Mouse (Mus musculus): Measurements from ENCODE around the gene Rps5. TPM values are rescaled to one million over a fixed set of nuclear protein-coding genes. Genes with fewer than 3 reads are reported as not detected.
A peak's percentile ranks its signal among the peaks of the same experiment; 100 is the strongest.
"Not testable (repeated sequence)": the region's sequence is repeated elsewhere in the genome, so short reads cannot be mapped to it uniquely, and the experiment has no call there.

Rps5 gene
- polyA plus RNA-seq (2021) = 905 TPM

DNA sequence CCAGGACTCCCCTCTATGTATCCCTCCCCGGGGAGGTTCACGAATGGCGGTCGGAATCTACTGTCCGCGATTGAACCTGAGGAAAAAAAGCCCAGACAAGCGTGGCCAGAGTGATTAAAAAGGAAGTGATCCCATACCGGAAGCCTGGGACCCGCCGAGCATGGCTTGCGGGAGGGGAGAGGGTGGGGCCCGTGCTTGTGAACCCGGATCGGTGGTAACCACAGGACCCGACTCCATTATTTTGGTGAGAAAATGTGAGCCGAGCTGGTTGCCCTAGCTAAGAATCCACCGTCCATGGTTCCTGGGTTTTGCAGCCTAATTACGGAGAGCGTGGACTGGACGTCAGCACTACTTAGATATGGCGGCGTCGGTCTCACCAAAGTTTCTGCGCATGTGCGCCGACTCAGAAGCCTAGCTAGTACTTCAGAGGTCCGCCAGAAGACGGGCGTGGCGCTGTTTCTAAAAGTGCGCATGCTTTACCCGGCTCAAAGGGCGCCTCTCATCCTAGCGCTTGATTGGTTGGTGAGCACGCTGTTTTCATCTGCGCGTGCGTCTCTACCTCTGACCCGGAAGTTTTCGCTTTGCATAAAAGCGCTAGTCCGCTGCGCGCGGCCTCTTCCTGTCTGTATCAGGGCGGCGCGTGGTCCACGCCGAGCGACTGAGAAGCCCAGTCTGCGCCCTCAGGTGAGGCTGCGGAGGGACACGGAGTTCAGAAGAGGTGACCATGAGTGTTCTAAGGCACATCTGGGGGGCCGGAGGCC is at the start of gene Rps5:
Rps5 (plus strand) TSS at position 586 of the 761 bp plus-strand sequence.
- in situ Hi-C loops (cut with MboI; ENCODE audit: low pct_unique_long_range_greater_than_20kb) = no loop called here
- CTCF ChIA-PET = interaction anchor here (0.8 to 2.4 kb wide), 4 partner anchors 12 to 108 kb away, joined by 3 to 7 read pairs (median 3); no protein-coding TSS in a partner anchor
- TF ChIP-seq CTCF (IDR thresholded peaks at IDR 0.05) = peak; percentile 74
- peak; percentile 96 for DNase-seq (ENCODE audit: low read depth, low spot score)
- peak; percentile 98 for ATAC-seq
- POLR2A ChIA-PET = interaction anchor here (1.5 kb wide), 1 partner anchor 56 kb away, joined by 3 read pairs; the partner anchor contains the start of gene Zfp446
- no peaks in the 10 kb centered on the region for H3K27me3 ChIP-seq

DNA sequence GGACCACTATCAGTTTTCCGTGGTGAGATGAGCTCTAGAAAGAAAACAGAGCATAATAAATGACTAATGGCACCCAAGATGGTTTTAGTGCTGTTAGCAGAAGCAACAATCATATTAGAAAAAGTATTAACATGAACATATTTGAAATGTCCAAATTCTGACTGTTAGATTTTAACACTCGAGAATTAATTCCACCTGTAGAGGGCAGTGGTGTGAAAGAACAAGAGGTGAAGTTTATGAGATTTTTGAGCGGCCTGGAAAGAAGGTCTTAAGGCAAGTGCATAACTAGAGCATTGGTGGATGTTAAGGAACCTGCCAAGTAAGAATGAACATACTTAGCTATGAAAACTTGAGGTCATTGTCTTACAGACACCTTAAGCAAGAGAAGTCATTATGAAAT is 47.8 kb upstream of the Rps5 start:
- CTCF ChIA-PET = interaction anchor here (1.7 to 3.2 kb wide), 3 partner anchors 10 to 13 kb away, joined by 4 to 11 read pairs (median 6); no protein-coding TSS in a partner anchor
- peak; percentile 44 for TF ChIP-seq CTCF (IDR thresholded peaks at IDR 0.05)
- no peak for ATAC-seq
- no peaks in the 10 kb centered on the region for H3K27me3 ChIP-seq
- POLR2A ChIA-PET = interaction anchor here (0.6 kb wide), 1 partner anchor 233 kb away, joined by 3 read pairs; no protein-coding TSS in a partner anchor
- in situ Hi-C loops (cut with MboI; ENCODE audit: low pct_unique_long_range_greater_than_20kb) = no loop called here
- no peak for DNase-seq (ENCODE audit: low read depth, low spot score)

DNA sequence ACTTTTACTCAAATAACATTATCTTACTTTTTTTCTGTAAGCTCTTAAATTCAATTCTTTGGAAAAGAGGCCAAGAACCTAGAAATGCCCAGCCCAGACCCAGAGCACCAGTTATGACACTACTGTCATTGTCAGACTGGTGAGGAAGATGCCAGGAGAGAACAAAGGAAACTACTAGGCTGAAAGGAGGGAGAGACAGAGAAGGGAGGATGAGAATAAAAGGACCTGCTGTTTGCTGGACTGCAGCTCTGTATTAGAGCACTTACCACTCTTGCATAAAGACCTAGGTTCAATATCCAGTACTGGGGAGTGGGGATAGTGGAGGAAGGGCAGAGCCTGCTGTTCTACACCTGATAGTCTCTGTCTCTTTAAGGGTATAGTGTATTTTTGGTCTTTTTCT is 42.1 kb upstream of the Rps5 start:
- in situ Hi-C loops (cut with MboI; ENCODE audit: low pct_unique_long_range_greater_than_20kb) = no loop called here
- POLR2A ChIA-PET = no interaction called here
- H3K27me3 ChIP-seq = no peaks in the 10 kb centered on the region
- no peak for TF ChIP-seq CTCF (IDR thresholded peaks at IDR 0.05)
- ATAC-seq (no peak), DNase-seq (ENCODE audit: low read depth, low spot score) (no peak)
- CTCF ChIA-PET = interaction anchor here (2.3 kb wide), 1 partner anchor 15 kb away, joined by 8 read pairs; no protein-coding TSS in a partner anchor

DNA sequence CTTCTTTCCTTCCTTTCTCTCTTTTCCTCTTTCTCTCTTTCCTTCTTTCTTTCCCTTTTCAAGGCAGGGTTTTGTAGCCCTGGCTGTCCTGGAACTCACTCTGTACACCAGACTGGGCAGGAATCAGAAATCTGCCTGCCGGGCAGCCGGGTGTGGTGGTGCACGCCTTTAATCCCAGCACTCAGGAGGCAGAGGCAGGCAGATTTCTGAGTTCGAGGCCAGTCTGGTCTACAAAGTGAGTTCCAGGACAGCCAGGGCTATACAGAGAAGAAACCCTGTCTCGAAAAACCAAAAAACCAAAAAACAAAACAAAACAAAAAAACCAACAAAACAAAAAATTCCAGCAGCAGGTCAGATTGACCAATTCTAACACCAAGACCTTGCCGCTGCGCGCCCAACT is 41.6 kb upstream of the Rps5 start:
- ATAC-seq, CTCF ChIA-PET: not testable (repeated sequence)

DNA sequence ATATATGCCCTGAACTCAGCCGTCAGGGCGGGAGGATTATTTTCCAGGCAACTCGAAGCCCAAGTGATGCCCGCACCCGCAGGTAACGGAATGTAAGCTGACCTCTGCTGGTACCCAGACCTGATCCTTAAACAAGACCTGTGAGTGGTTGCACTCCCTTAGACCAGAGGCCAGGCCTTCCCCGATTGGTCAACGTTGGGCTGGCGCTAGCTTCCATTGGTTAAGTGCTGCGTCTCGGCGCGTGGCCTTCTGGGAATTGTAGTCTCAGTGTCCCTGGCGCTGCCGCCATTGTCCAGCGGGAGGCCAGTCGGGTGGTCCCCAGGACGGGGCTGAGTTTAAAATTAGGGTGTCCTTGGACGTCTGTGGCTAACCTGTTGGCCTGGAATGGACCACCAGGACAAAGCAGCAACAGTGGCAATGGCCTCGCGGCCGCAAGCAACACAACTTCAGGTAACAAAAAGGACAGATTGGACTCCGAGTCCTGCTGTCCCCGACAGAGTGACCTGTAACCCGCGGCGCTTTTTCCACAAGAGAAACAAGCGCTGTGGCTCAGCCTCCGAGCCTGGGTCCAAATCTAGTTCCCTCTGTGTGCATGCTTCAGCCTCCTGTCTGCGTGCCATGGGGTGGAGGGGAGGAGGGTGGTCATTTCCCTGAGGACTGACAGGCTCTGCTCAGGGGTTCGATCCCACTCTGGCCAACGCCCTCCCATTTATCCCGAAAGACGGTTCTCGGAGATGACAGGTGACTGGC is 41.0 kb upstream of the Rps5 start, which contains the start of gene Zfp128:
Zfp128 (plus strand) TSS at position 267 of the 750 bp plus-strand sequence.
- TF ChIP-seq CTCF (IDR thresholded peaks at IDR 0.05) = no peak
- CTCF ChIA-PET = no interaction called here
- H3K27me3 ChIP-seq = no peaks in the 10 kb centered on the region
- POLR2A ChIA-PET = interaction anchor here (0.9 to 1.2 kb wide), 3 partner anchors 10 to 77 kb away, joined by 3 to 5 read pairs (median 3); no protein-coding TSS in a partner anchor
- ATAC-seq = peak; percentile 100
- DNase-seq (ENCODE audit: low read depth, low spot score) = peak; percentile 73
- in situ Hi-C loops (cut with MboI; ENCODE audit: low pct_unique_long_range_greater_than_20kb) = no loop called here

More for the DNA sequence above, 41.6 kb upstream of the Rps5 start:
- in situ Hi-C loops (cut with MboI; ENCODE audit: low pct_unique_long_range_greater_than_20kb); H3K27me3 ChIP-seq; DNase-seq (ENCODE audit: low read depth, low spot score): not testable (repeated sequence)
- POLR2A ChIA-PET = interaction anchor here (0.9 to 1.1 kb wide), 2 partner anchors 16 to 78 kb away, joined by 3 read pairs; no protein-coding TSS in a partner anchor

DNA sequence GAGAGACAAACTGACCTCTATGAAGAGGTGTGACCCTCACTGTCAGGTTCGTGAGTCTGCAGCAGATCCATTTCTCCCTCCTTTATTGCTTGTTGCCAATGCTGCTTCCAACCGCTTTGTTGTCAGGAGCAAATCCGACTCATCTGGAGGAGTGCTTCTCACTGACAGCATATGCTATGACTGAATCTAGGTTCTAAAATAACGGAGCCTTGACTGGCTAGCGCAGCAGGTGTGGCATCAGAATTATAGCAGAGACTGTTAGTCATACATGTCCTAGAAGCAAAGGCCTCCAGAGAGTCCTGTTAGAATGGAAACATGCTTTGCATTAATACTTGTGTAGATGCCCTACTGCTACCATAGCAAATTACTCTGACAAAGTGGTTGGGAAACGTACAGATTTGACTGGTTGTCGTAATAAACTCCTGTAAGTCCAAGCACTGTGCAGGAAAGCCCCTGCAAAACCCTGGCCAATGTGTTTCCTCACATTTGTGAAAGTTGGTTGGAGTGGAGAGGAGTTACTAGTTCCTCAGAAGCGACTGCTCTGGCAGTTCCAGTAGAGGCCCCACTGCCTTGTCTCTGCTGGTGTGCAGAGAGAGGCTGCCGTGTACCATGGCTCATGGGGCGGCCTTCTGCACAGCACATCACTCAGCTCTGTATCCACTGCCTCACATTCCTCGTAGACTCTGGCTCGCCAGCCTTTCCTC is 35.4 kb upstream of the Rps5 start:
- no peak for TF ChIP-seq CTCF (IDR thresholded peaks at IDR 0.05)
- POLR2A ChIA-PET = no interaction called here
- no peaks in the 10 kb centered on the region for H3K27me3 ChIP-seq
- no peak for ATAC-seq
- in situ Hi-C loops (cut with MboI; ENCODE audit: low pct_unique_long_range_greater_than_20kb) = no loop called here
- CTCF ChIA-PET = no interaction called here
- no peak for DNase-seq (ENCODE audit: low read depth, low spot score)

DNA sequence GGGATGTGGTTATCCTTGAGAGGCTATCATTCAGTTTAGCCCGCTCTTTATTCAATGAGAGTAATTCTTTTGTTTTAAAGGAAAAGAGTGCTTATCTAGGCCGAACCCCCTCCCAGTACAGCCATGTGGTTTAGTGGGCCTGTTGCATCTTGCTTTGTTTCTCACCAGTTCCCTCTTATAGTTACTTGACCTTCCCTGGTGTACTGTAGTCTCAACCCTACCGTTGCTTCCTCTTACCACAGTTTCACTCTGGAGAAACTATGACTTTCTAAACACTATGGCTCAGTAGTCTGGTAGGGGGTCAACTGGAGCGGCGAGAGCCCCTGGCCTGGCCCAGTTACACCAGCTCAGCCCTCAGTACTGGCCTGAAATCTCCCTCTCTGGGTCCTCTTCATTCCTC is 34.5 kb upstream of the Rps5 start:
- DNase-seq (ENCODE audit: low read depth, low spot score) (no peak), ATAC-seq (no peak)
- H3K27me3 ChIP-seq = no peaks in the 10 kb centered on the region
- CTCF ChIA-PET = no interaction called here
- POLR2A ChIA-PET = no interaction called here
- no peak for TF ChIP-seq CTCF (IDR thresholded peaks at IDR 0.05)
- in situ Hi-C loops (cut with MboI; ENCODE audit: low pct_unique_long_range_greater_than_20kb) = no loop called here

DNA sequence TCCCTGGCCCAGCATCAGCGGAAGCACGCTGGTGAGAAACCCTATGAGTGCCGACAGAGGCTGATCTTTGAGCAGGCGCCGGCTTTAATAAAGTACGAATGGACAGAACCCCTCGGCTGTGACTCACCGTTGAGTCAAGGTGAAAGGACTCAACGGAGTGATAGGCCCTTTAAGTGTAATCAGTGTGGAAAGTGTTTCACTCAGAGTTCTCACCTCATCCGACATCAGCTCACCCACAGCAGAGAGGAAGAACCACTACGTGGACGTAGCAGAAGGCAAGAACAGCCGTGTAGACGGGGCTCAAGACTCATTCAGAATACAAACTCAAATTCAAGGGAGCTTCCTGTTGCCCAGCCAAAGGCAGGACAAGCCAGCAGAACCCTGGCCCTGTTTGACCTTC is 31.2 kb upstream of the Rps5 start:
- CTCF ChIA-PET = no interaction called here
- DNase-seq (ENCODE audit: low read depth, low spot score) (no peak), ATAC-seq (no peak)
- POLR2A ChIA-PET = interaction anchor here (1.7 kb wide), 1 partner anchor 9 kb away, joined by 5 read pairs; no protein-coding TSS in a partner anchor
- H3K27me3 ChIP-seq = no peaks in the 10 kb centered on the region
- no peak for TF ChIP-seq CTCF (IDR thresholded peaks at IDR 0.05)
- in situ Hi-C loops (cut with MboI; ENCODE audit: low pct_unique_long_range_greater_than_20kb) = no loop called here

DNA sequence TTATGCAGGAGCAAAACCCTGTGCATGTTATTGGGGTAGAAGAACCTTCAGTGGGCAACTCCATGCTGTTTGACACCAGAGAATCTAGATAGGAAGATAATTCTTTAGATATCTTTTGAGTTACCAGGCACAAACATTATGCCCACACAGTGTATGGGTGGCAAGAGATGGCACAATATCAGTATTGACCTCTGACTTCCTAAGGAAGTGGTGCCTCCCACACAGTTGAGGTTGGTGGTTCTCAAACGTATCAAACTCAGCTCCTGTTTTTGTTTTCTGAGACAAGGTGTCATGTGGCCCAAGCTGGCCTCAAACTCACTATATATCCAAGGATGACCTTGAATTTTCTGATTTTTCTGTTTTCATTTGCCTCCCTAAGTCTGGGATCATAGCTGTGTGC is 30.8 kb upstream of the Rps5 start:
- no peak for TF ChIP-seq CTCF (IDR thresholded peaks at IDR 0.05)
- in situ Hi-C loops (cut with MboI; ENCODE audit: low pct_unique_long_range_greater_than_20kb) = no loop called here
- POLR2A ChIA-PET = interaction anchor here (1.7 kb wide), 1 partner anchor 10 kb away, joined by 5 read pairs; no protein-coding TSS in a partner anchor
- DNase-seq (ENCODE audit: low read depth, low spot score) (no peak), ATAC-seq (no peak)
- CTCF ChIA-PET = no interaction called here
- no peaks in the 10 kb centered on the region for H3K27me3 ChIP-seq
